Mouse (Mus musculus): ENCODE measurements around the gene Slc25a11. TPM values are rescaled to one million over a fixed set of nuclear protein-coding genes. Genes with fewer than 3 reads are reported as not detected.

Gene Slc25a11
- polyA plus RNA-seq, 1 experiment: 2.2 TPM

GRCm38 (mm10) chr11:70681170-70681569 lies 33.9 kb upstream of the Slc25a11 start:
- Histone ChIP-seq H3K4me1 (ENCODE audit: control insufficient read depth) (peaks cover 10% of the 10 kb centered on the region), H3K4me3 (replicated peaks) (no peak overlapping the region), H3K27me3 (ENCODE audit: control insufficient read depth) (no peaks in the 10 kb centered on the region), H3K36me3 (ENCODE audit: control insufficient read depth) (peaks cover 36% of the 10 kb centered on the region), H3K9me3 (ENCODE audit: control insufficient read depth, low read length) (no peaks in the 10 kb centered on the region)
- TF ChIP-seq TAL1 (IDR thresholded peaks at IDR 0.05; ENCODE audit: low read length) (no peak), GATA1 (IDR thresholded peaks at IDR 0.05; ENCODE audit: low read length) (no peak)

- H3K9me3 ChIP-seq (ENCODE audit: control insufficient read depth, low read length): no peaks in the 10 kb centered on the region
- H3K36me3 ChIP-seq (ENCODE audit: control insufficient read depth): peaks cover 42% of the 10 kb centered on the region
- H3K4me1 ChIP-seq (ENCODE audit: control insufficient read depth): peaks cover 10% of the 10 kb centered on the region
- TF ChIP-seq GATA1 (IDR thresholded peaks at IDR 0.05; ENCODE audit: low read length) (no peak), TAL1 (IDR thresholded peaks at IDR 0.05; ENCODE audit: low read length) (no peak)
- no peaks in the 10 kb centered on the region for H3K27me3 ChIP-seq (ENCODE audit: control insufficient read depth)
- H3K4me3 ChIP-seq (replicated peaks): no peak overlapping the region
Observed at GRCm38 (mm10) chr11:70679894-70680293, 32.6 kb upstream of the Slc25a11 start.

- Histone ChIP-seq H3K9me3 (ENCODE audit: control insufficient read depth, low read length) (no peaks in the 10 kb centered on the region), H3K36me3 (ENCODE audit: control insufficient read depth) (peaks cover 44% of the 10 kb centered on the region), H3K4me3 (replicated peaks) (no peak overlapping the region), H3K27me3 (ENCODE audit: control insufficient read depth) (no peaks in the 10 kb centered on the region), H3K4me1 (ENCODE audit: control insufficient read depth) (peaks cover 10% of the 10 kb centered on the region)
- TF ChIP-seq GATA1 (IDR thresholded peaks at IDR 0.05; ENCODE audit: low read length): no peak
- TF ChIP-seq TAL1 (IDR thresholded peaks at IDR 0.05; ENCODE audit: low read length): no peak
Observed at GRCm38 (mm10) chr11:70679361-70679760, 32.1 kb upstream of the Slc25a11 start.

- peaks cover 10% of the 10 kb centered on the region for H3K4me1 ChIP-seq (ENCODE audit: control insufficient read depth)
- no peak for TF ChIP-seq TAL1 (IDR thresholded peaks at IDR 0.05; ENCODE audit: low read length)
- TF ChIP-seq GATA1 (IDR thresholded peaks at IDR 0.05; ENCODE audit: low read length): no peak
- no peak overlapping the region for H3K4me3 ChIP-seq (replicated peaks)
- no peaks in the 10 kb centered on the region for H3K27me3 ChIP-seq (ENCODE audit: control insufficient read depth)
- H3K36me3 ChIP-seq (ENCODE audit: control insufficient read depth): peaks cover 46% of the 10 kb centered on the region
- no peaks in the 10 kb centered on the region for H3K9me3 ChIP-seq (ENCODE audit: control insufficient read depth, low read length)
Observed at GRCm38 (mm10) chr11:70678576-70678975, 31.3 kb upstream of the Slc25a11 start.

- Histone ChIP-seq H3K9me3 (ENCODE audit: control insufficient read depth, low read length) (no peaks in the 10 kb centered on the region), H3K27me3 (ENCODE audit: control insufficient read depth) (no peaks in the 10 kb centered on the region), H3K4me1 (ENCODE audit: control insufficient read depth) (peaks cover 10% of the 10 kb centered on the region), H3K36me3 (ENCODE audit: control insufficient read depth) (peaks cover 41% of the 10 kb centered on the region), H3K4me3 (replicated peaks) (no peak overlapping the region)
- TF ChIP-seq GATA1 (IDR thresholded peaks at IDR 0.05; ENCODE audit: low read length) (no peak), TAL1 (IDR thresholded peaks at IDR 0.05; ENCODE audit: low read length) (no peak)
Observed at GRCm38 (mm10) chr11:70678092-70678491, 30.8 kb upstream of the Slc25a11 start.

- no peaks in the 10 kb centered on the region for H3K9me3 ChIP-seq (ENCODE audit: control insufficient read depth, low read length)
- no peak for TF ChIP-seq GATA1 (IDR thresholded peaks at IDR 0.05; ENCODE audit: low read length)
- TF ChIP-seq TAL1 (IDR thresholded peaks at IDR 0.05; ENCODE audit: low read length): no peak
- peaks cover 24% of the 10 kb centered on the region; the same call in 1 of the 2 replicates for H3K36me3 ChIP-seq (ENCODE audit: control insufficient read depth)
- peaks cover 33% of the 10 kb centered on the region for H3K4me1 ChIP-seq (ENCODE audit: control insufficient read depth)
- H3K27me3 ChIP-seq (ENCODE audit: control insufficient read depth): no peaks in the 10 kb centered on the region
- no peak overlapping the region for H3K4me3 ChIP-seq (replicated peaks)
Observed at GRCm38 (mm10) chr11:70674501-70674900, 27.2 kb upstream of the Slc25a11 start.

- TF ChIP-seq GATA1 (IDR thresholded peaks at IDR 0.05; ENCODE audit: low read length): no peak
- no peak for TF ChIP-seq TAL1 (IDR thresholded peaks at IDR 0.05; ENCODE audit: low read length)
- Histone ChIP-seq H3K36me3 (ENCODE audit: control insufficient read depth) (peaks cover 22% of the 10 kb centered on the region; the same call in 1 of the 2 replicates), H3K4me1 (ENCODE audit: control insufficient read depth) (peaks cover 37% of the 10 kb centered on the region), H3K27me3 (ENCODE audit: control insufficient read depth) (no peaks in the 10 kb centered on the region), H3K9me3 (ENCODE audit: control insufficient read depth, low read length) (no peaks in the 10 kb centered on the region), H3K4me3 (replicated peaks) (no peak overlapping the region)
Observed at GRCm38 (mm10) chr11:70674014-70674413, 26.7 kb upstream of the Slc25a11 start.

- Histone ChIP-seq H3K4me1 (ENCODE audit: control insufficient read depth) (peaks cover 49% of the 10 kb centered on the region), H3K36me3 (ENCODE audit: control insufficient read depth) (peaks cover 31% of the 10 kb centered on the region), H3K27me3 (ENCODE audit: control insufficient read depth) (no peaks in the 10 kb centered on the region), H3K9me3 (ENCODE audit: control insufficient read depth, low read length) (no peaks in the 10 kb centered on the region), H3K4me3 (replicated peaks) (no peak overlapping the region)
- TF ChIP-seq GATA1 (IDR thresholded peaks at IDR 0.05; ENCODE audit: low read length) (no peak), TAL1 (IDR thresholded peaks at IDR 0.05; ENCODE audit: low read length) (no peak)
Observed at GRCm38 (mm10) chr11:70671333-70672047, 24.2 kb upstream of the Slc25a11 start.

GRCm38 (mm10) chr11:70670483-70670882 lies 23.2 kb upstream of the Slc25a11 start:
- Histone ChIP-seq H3K4me3 (replicated peaks) (peak overlapping the region; percentile 90), H3K9me3 (ENCODE audit: control insufficient read depth, low read length) (no peaks in the 10 kb centered on the region), H3K4me1 (ENCODE audit: control insufficient read depth) (peaks cover 55% of the 10 kb centered on the region), H3K36me3 (ENCODE audit: control insufficient read depth) (peaks cover 32% of the 10 kb centered on the region), H3K27me3 (ENCODE audit: control insufficient read depth) (no peaks in the 10 kb centered on the region)
- TF ChIP-seq GATA1 (IDR thresholded peaks at IDR 0.05; ENCODE audit: low read length) (no peak), TAL1 (IDR thresholded peaks at IDR 0.05; ENCODE audit: low read length) (no peak)
